Mouse (Mus musculus) intestine, embryonic 16.5 days (tissue): ENCODE data around the gene Sox18. TPM values are rescaled to one million over a fixed set of nuclear protein-coding genes. Genes with fewer than 3 reads are reported as not detected.

ENCODE experiments used
- ATAC-seq: fragments of 200-750 bp; cut with Nextera tagmentation; 2 replicates; pipeline ENCODE4 v1.8.0; 2017; ENCODE audit warnings: moderate TSS enrichment, moderate library complexity
- H3K27ac ChIP-seq: fragments of 300-500 bp; sonication (generic); 2 replicates; pipeline ENCODE4 v1.5.1; 2014; ENCODE audit warnings: mild to moderate bottlenecking, low read length
- H3K27me3 ChIP-seq: fragments of 300-500 bp; sonication (generic); replicated peaks from 2 replicates; pipeline ENCODE4 v1.6.1; 2014; ENCODE audit warnings: low read length, control low read depth, mixed read lengths; ENCODE audit not compliant: control insufficient read depth, insufficient read depth
- H3K36me3 ChIP-seq: fragments of 300-500 bp; sonication (generic); 2 replicates; pipeline ENCODE4 v1.6.1; 2014; ENCODE audit warnings: low read length, control low read depth; ENCODE audit not compliant: control insufficient read depth, insufficient read depth
- H3K4me1 ChIP-seq: fragments of 300-500 bp; sonication (generic); 2 replicates; pipeline ENCODE4 v1.6.1; 2014; ENCODE audit warnings: low read length, control low read depth, mixed read lengths; ENCODE audit not compliant: control insufficient read depth, insufficient read depth
- H3K4me2 ChIP-seq: fragments of 300-500 bp; sonication (generic); 2 replicates; pipeline ENCODE4 v1.6.1; 2014; ENCODE audit warnings: low read depth, low read length, control low read depth
- H3K4me3 ChIP-seq: fragments of 300-500 bp; sonication (generic); 2 replicates; pipeline ENCODE4 v1.5.1; 2014; ENCODE audit warnings: mild to moderate bottlenecking, low read length
- H3K9ac ChIP-seq: fragments of 300-500 bp; sonication (generic); 2 replicates; pipeline ENCODE4 v1.6.1; 2014; ENCODE audit warnings: low read depth, low read length
- H3K9me3 ChIP-seq: fragments of 300-500 bp; sonication (generic); 2 replicates; pipeline ENCODE4 v1.6.1; 2016; ENCODE audit warnings: low read length, control low read depth; ENCODE audit not compliant: control insufficient read depth
- WGBS: fragments of 180-500 bp; shearing (Covaris S2); extraction: QIAGEN DNeasy Blood & Tissue Kit; methylation state at CpG from one replicate; pipeline ENCODE4 v1.1.7; 2014; 5-methylcytosine and 5-hydroxymethylcytosine counted together
- polyA plus RNA-seq: library from polyadenylated mRNA; unstranded; fragments of >200 nt; fragmentation: Nextera tagmentation; extraction: Ambion mirVana; gene quantifications from 2 replicates; pipeline ENCODE4 v1.2.1, GENCODE M21; 2015

The Sox18 gene
- polyA plus RNA-seq, 1 experiment from 2014 or later = 30.1 TPM

- peaks cover 7% of the 10 kb centered on the region for H3K4me1 ChIP-seq
- ATAC-seq = peak; percentile 63
- no peak overlapping the region for H3K4me2 ChIP-seq
- H3K27me3 ChIP-seq = peaks cover 19% of the 10 kb centered on the region
- no peak overlapping the region for H3K4me3 ChIP-seq
- peaks cover 18% of the 10 kb centered on the region for H3K36me3 ChIP-seq
- H3K27ac ChIP-seq = no peak overlapping the region
- H3K9ac ChIP-seq = no peak overlapping the region
- WGBS = 36% methylated on average over 17 of the region's 17 CpGs
- no peaks in the 10 kb centered on the region for H3K9me3 ChIP-seq
These were observed 12.4 kb downstream of the Sox18 start for GRCm38 (mm10) chr2:181658930-181659555.

GRCm38 (mm10) chr2:181658528-181658927, 12.9 kb downstream of the Sox18 start:
- H3K27me3 ChIP-seq = peaks cover 19% of the 10 kb centered on the region
- no peaks in the 10 kb centered on the region for H3K9me3 ChIP-seq
- 84% methylated on average over 7 of the region's 7 CpGs for WGBS
- H3K27ac ChIP-seq = no peak overlapping the region
- H3K4me1 ChIP-seq = peaks cover 11% of the 10 kb centered on the region
- H3K4me2 ChIP-seq = no peak overlapping the region
- no peak for ATAC-seq
- no peak overlapping the region for H3K4me3 ChIP-seq
- no peak overlapping the region for H3K9ac ChIP-seq
- peaks cover 18% of the 10 kb centered on the region for H3K36me3 ChIP-seq

- Histone ChIP-seq H3K4me2 (no peak overlapping the region), H3K27me3 (peaks cover 19% of the 10 kb centered on the region), H3K4me1 (peaks cover 11% of the 10 kb centered on the region), H3K36me3 (peaks cover 18% of the 10 kb centered on the region), H3K4me3 (no peak overlapping the region), H3K27ac (no peak overlapping the region), H3K9ac (no peak overlapping the region), H3K9me3 (no peaks in the 10 kb centered on the region)
- 77% methylated on average over 2 of the region's 2 CpGs for WGBS
- no peak for ATAC-seq
These were observed 14.0 kb downstream of the Sox18 start for GRCm38 (mm10) chr2:181657441-181657840.

- no peak within 1 kb of the TSS for H3K27ac ChIP-seq
- peaks cover 11% of the 10 kb centered on the region for H3K4me1 ChIP-seq
- no peak within 1 kb of the TSS for H3K4me3 ChIP-seq
- H3K9me3 ChIP-seq = no peaks in the 10 kb centered on the region
- 64% methylated on average over 3 of the region's 3 CpGs for WGBS
- H3K9ac ChIP-seq = no peak within 1 kb of the TSS
- H3K36me3 ChIP-seq = peaks cover 18% of the 10 kb centered on the region
- H3K4me2 ChIP-seq = no peak within 1 kb of the TSS
- ATAC-seq = no peak
- peaks cover 19% of the 10 kb centered on the region for H3K27me3 ChIP-seq
These were observed 14.7 kb downstream of the Sox18 start, which contains the start of gene Gm29797 for GRCm38 (mm10) chr2:181656734-181657133. Gene Gm29797 (plus strand): TSS chr2:181657034.

GRCm38 (mm10) chr2:181653523-181653922, 17.9 kb downstream of the Sox18 start:
- Histone ChIP-seq H3K9ac (no peak overlapping the region), H3K27ac (peak overlapping the region; percentile 48; the same call in 1 of the 2 replicates), H3K4me3 (no peak overlapping the region), H3K36me3 (peaks cover 34% of the 10 kb centered on the region), H3K4me2 (no peak overlapping the region), H3K9me3 (no peaks in the 10 kb centered on the region), H3K27me3 (peaks cover 8% of the 10 kb centered on the region), H3K4me1 (peaks cover 6% of the 10 kb centered on the region)
- 78% methylated on average over 1 of the region's 1 CpGs for WGBS
- peak; percentile 95 for ATAC-seq

GRCm38 (mm10) chr2:181653065-181653464, 18.4 kb downstream of the Sox18 start:
- Histone ChIP-seq H3K4me3 (no peak overlapping the region), H3K4me2 (no peak overlapping the region), H3K36me3 (peaks cover 36% of the 10 kb centered on the region), H3K9ac (no peak overlapping the region), H3K27ac (peak overlapping the region; percentile 23; the same call in 1 of the 2 replicates), H3K4me1 (peaks cover 6% of the 10 kb centered on the region), H3K27me3 (peaks cover 5% of the 10 kb centered on the region), H3K9me3 (no peaks in the 10 kb centered on the region)
- peak; percentile 54 for ATAC-seq

- H3K27ac ChIP-seq = no peak overlapping the region
- no peak overlapping the region for H3K4me2 ChIP-seq
- no peak overlapping the region for H3K9ac ChIP-seq
- no peak overlapping the region for H3K4me3 ChIP-seq
- ATAC-seq = no peak
- no peaks in the 10 kb centered on the region for H3K9me3 ChIP-seq
- H3K27me3 ChIP-seq = no peaks in the 10 kb centered on the region
- peaks cover 11% of the 10 kb centered on the region for H3K4me1 ChIP-seq
- peaks cover 27% of the 10 kb centered on the region for H3K36me3 ChIP-seq
- WGBS = 95% methylated on average over 10 of the region's 10 CpGs
These were observed 22.5 kb downstream of the Sox18 start for GRCm38 (mm10) chr2:181648926-181649325.

GRCm38 (mm10) chr2:181646626-181647472, 24.6 kb downstream of the Sox18 start:
- no peak overlapping the region for H3K27ac ChIP-seq
- no peak overlapping the region for H3K9ac ChIP-seq
- peaks cover 27% of the 10 kb centered on the region for H3K36me3 ChIP-seq
- no peak overlapping the region for H3K4me3 ChIP-seq
- H3K27me3 ChIP-seq = no peaks in the 10 kb centered on the region
- 0 out of 2 replicates have a peak overlapping the region, but pooled peaks have one; percentile 2 for H3K4me2 ChIP-seq
- H3K4me1 ChIP-seq = peaks cover 8% of the 10 kb centered on the region; the same call in 1 of the 2 replicates
- WGBS = 62% methylated on average over 6 of the region's 6 CpGs
- H3K9me3 ChIP-seq = no peaks in the 10 kb centered on the region
- ATAC-seq = peak; percentile 93

GRCm38 (mm10) chr2:181645666-181646065, 25.8 kb downstream of the Sox18 start:
- H3K4me1 ChIP-seq = peaks cover 8% of the 10 kb centered on the region; the same call in 1 of the 2 replicates
- H3K4me2 ChIP-seq = no peak overlapping the region
- H3K36me3 ChIP-seq = peaks cover 23% of the 10 kb centered on the region
- no peak overlapping the region for H3K9ac ChIP-seq
- H3K27me3 ChIP-seq = no peaks in the 10 kb centered on the region
- WGBS = 82% methylated on average over 3 of the region's 3 CpGs
- H3K4me3 ChIP-seq = no peak overlapping the region
- no peak for ATAC-seq
- H3K9me3 ChIP-seq = no peaks in the 10 kb centered on the region
- no peak overlapping the region for H3K27ac ChIP-seq
